Mouse (Mus musculus): ENCODE results near the gene Pde11a. TPM values are rescaled to one million over a fixed set of nuclear protein-coding genes. Genes with fewer than 3 reads are reported as not detected.
A peak's percentile ranks its signal among the peaks of the same experiment; 100 is the strongest.

Pde11a gene
- under 1 TPM; 0.16 to 0.30 TPM for total RNA-seq (2021)
- long read RNA-seq, experiment 1, partial matches to known transcripts: 0 of 2 reads
- long read RNA-seq, experiment 1, other reads (novel, unspliced or antisense): 2 of 2 reads
- long read RNA-seq, experiment 2: 0 reads

GRCm38 (mm10) chr2:76338215-76339156 lies at the start of gene Pde11a:
Gene Pde11a, minus strand, starts transcription at chr2:76338774.
- DNase-seq: peak; percentile 49 to 53

GRCm38 (mm10) chr2:76386531-76386930 lies 48.0 kb upstream of the Pde11a start:
- DNase-seq: no peak

GRCm38 (mm10) chr2:76378646-76379045 lies 40.1 kb upstream of the Pde11a start:
- DNase-seq: no peak

- no peak for DNase-seq
These were observed 36.1 kb upstream of the Pde11a start for GRCm38 (mm10) chr2:76374544-76375206.

- peak; percentile 70 to 76 for DNase-seq
These were observed 33.7 kb upstream of the Pde11a start for GRCm38 (mm10) chr2:76372244-76372643.

- DNase-seq: no peak
These were observed 32.0 kb upstream of the Pde11a start for GRCm38 (mm10) chr2:76370656-76370922.

GRCm38 (mm10) chr2:76369821-76370655 lies 31.5 kb upstream of the Pde11a start, which contains the start of gene Rbm45:
Gene Rbm45, plus strand, starts transcription at chr2:76369984.
- peak; percentile 92 to 93 for DNase-seq

GRCm38 (mm10) chr2:76368861-76369660 lies 30.5 kb upstream of the Pde11a start:
- DNase-seq: no peak

- DNase-seq: peak; percentile 81 to 85
These were observed 28.8 kb upstream of the Pde11a start for GRCm38 (mm10) chr2:76367188-76367922.

GRCm38 (mm10) chr2:76365811-76366210 lies 27.2 kb upstream of the Pde11a start:
- DNase-seq: no peak

GRCm38 (mm10) chr2:76362111-76362510 lies 23.5 kb upstream of the Pde11a start:
- DNase-seq: no peak

GRCm38 (mm10) chr2:76360226-76360625 lies 21.7 kb upstream of the Pde11a start, which contains the start of gene Cyct:
Gene Cyct, minus strand, starts transcription at chr2:76360450.
- no peak for DNase-seq

GRCm38 (mm10) chr2:76347839-76348238 lies 9.3 kb upstream of the Pde11a start:
- DNase-seq: no peak

GRCm38 (mm10) chr2:76342146-76342545 lies 3.6 kb upstream of the Pde11a start:
- no peak for DNase-seq

- no peak for DNase-seq
These were observed 4.0 kb downstream of the Pde11a start for GRCm38 (mm10) chr2:76334596-76334995.

- DNase-seq: peak; percentile 11 to 17
These were observed 6.3 kb downstream of the Pde11a start for GRCm38 (mm10) chr2:76332161-76332805.

- DNase-seq: no peak
These were observed 8.5 kb downstream of the Pde11a start for GRCm38 (mm10) chr2:76330081-76330480.

GRCm38 (mm10) chr2:76326161-76326560 lies 12.4 kb downstream of the Pde11a start:
- DNase-seq: no peak

- no peak for DNase-seq
These were observed 14.1 kb downstream of the Pde11a start for GRCm38 (mm10) chr2:76324463-76324862.

All from adrenal gland, postnatal 36 days (tissue).